Mouse (Mus musculus) cortical plate, adult 2 months (tissue): ENCODE results near the gene Hepacam2. TPM values are rescaled to one million over a fixed set of nuclear protein-coding genes. Genes with fewer than 3 reads are reported as not detected.
"Not testable (repeated sequence)": the region's sequence is repeated elsewhere in the genome, so short reads cannot be mapped to it uniquely, and the experiment has no call there.

Experiments used
- H3K27ac ChIP-seq: fragments of 200-500 bp; 2 replicates; pipeline ENCODE4 v1.5.1; 2012; ENCODE audit warnings: low read length, control low read depth, inconsistent platforms; ENCODE audit not compliant: insufficient read depth
- H3K4me1 ChIP-seq: fragments of 200-500 bp; 2 replicates; pipeline ENCODE4 v1.6.1; 2011; ENCODE audit warnings: low read length; ENCODE audit not compliant: control insufficient read depth, insufficient read depth
- H3K4me3 ChIP-seq: fragments of 200-500 bp; 2 replicates; pipeline ENCODE4 v1.5.1; 2011; ENCODE audit warnings: mild to moderate bottlenecking, low read length, control low read depth; ENCODE audit not compliant: insufficient read depth
- CTCF ChIP-seq: fragments of 200-500 bp; IDR thresholded peaks from 2 replicates; pipeline ENCODE4 v1.5.1; 2011; ENCODE audit warnings: mild to moderate bottlenecking, control low read depth, low read length; ENCODE audit not compliant: insufficient read depth; ENCODE audit errors: extremely low read depth
- POLR2A ChIP-seq: fragments of 200-500 bp; IDR thresholded peaks from 2 replicates; pipeline ENCODE4 v1.6.1; 2011; ENCODE audit warnings: mild to moderate bottlenecking, low read length, control low read depth; ENCODE audit not compliant: insufficient read depth; ENCODE audit errors: extremely low read depth
- polyA plus RNA-seq: library from polyadenylated mRNA; depleted of rRNA; stranded (reverse); fragments of >200 nt; gene quantifications from 2 replicates; pipeline ENCODE4 v1.2.3, GENCODE M21; 2012

Hepacam2 gene
- polyA plus RNA-seq, 1 experiment: 0.38 TPM

DNA sequence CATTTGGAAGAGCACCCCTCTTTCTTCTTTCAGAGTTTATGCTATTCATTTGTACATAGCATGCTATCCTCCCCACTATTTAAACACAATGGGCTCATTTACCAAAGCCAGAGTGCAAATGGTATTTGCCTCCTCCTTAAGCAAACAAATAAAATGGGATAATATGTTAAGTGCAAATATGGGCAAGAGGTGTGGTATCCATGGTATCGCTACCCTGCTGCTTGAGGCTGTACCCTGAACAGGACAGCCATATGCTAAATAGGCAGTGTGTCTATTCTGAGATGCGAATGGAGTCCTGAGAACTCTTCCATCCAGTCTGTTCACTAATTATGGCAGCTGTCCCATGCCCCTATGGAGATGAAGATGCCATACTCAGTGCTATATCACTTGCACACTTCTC lies 27.4 kb downstream of the Hepacam2 start:
- no peaks in the 10 kb centered on the region for H3K4me1 ChIP-seq
- no peak overlapping the region for H3K27ac ChIP-seq
- TF ChIP-seq POLR2A: no peak
- TF ChIP-seq CTCF: no peak
- H3K4me3 ChIP-seq: no peak overlapping the region

DNA sequence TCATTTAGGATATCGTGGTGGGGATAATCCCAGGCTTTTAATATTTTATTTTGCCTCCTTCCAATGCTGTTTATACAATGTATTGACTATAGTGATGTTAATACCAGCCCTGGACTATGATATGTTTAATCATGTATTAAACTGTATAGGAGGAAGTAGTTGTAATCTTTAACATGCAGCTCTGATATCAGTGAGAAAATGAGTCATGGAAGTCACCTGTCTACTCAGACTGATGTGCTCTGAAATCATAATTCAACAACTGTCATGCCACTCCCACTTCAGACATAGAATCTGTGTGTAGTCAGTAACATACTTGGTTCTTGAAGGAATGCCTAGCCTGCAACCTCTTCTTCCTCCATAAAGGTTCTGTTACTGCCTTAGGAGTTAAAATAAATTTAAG lies 29.5 kb downstream of the Hepacam2 start:
- no peak overlapping the region for H3K27ac ChIP-seq
- TF ChIP-seq CTCF (no peak), POLR2A (no peak)

GRCm38 (mm10) chr6:3463594-3463993 lies 34.5 kb downstream of the Hepacam2 start:
- H3K4me1 ChIP-seq: no peaks in the 10 kb centered on the region

More for the DNA sequence above, 29.5 kb downstream of the Hepacam2 start:
- Histone ChIP-seq H3K4me3 (no peak overlapping the region), H3K4me1 (no peaks in the 10 kb centered on the region)

DNA sequence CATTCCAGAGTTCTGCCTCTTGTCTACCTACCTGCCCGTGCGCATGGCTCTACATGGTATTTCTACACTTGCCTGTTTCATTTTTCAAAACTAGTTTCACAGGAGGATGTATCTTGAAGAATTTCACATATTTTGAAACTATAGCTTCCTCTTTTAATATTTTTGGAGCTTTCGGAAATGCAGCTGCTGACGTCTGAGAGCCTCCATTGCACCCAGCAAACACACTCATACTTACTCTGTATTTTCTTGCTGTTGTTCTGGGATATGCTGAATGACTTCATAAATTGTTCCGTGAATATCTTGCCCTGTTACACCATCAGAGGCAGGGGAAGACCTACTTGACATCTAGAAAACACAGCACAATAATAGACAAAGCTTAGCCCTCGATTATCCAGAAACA lies 35.1 kb downstream of the Hepacam2 start:
- H3K4me3 ChIP-seq: no peak overlapping the region
- no peak for TF ChIP-seq CTCF
- TF ChIP-seq POLR2A: no peak
- no peaks in the 10 kb centered on the region for H3K4me1 ChIP-seq
- H3K27ac ChIP-seq: no peak overlapping the region

More at GRCm38 (mm10) chr6:3463594-3463993, 34.5 kb downstream of the Hepacam2 start:
- Histone ChIP-seq H3K27ac (no peak overlapping the region), H3K4me3 (no peak overlapping the region)
- TF ChIP-seq CTCF (no peak), POLR2A (no peak)

DNA sequence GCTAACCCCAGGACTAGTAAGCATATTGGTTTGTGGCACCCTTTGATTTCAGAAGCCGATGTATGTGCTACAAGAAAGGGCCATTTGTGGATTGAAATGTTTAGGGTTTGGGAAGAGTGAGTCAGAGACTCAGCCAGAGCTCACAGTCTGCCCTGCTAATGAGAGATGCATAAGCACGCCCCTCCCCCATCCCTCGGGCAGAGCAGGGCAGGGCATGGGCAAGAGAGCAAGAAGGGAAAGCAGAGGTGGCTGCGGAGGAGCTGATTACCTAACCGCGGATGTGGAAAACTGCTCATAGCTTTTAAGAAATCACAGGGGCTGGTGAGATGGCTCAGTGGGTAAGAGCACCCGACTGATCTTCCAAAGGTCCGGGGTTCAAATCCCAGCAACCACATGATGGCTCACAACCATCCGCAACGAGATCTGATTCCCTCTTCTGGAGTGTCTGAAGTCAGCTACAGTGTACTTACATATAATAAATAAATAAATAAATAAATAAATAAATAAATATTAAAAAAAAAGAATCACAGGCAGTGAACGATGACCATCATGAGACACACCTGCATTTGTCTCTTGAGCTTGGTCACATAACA lies 42.1 kb downstream of the Hepacam2 start:
- TF ChIP-seq POLR2A (no peak), CTCF (no peak)
- Histone ChIP-seq H3K4me1 (no peaks in the 10 kb centered on the region; the same call in 1 of the 2 replicates), H3K4me3 (no peak overlapping the region)

DNA sequence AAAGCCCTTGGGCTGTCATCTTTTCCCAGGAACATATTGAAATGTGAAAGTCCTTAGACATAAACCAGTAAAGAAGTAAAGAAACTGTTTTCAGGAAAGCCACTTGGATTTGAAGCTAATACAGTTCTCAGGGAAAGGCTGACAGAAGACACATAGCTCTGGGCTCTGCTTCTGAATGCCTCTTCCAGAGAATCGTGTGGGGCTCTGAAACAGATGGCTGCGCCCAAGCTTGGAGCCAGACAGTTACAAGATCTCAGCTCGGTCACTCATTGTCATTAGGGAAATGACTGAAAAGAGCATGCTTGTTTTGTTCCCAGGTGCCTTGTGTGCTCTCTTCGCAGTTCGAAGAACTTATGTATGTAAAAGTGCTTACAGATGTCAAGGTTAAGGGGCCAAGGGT lies 43.7 kb downstream of the Hepacam2 start:
- no peak overlapping the region for H3K4me3 ChIP-seq
- TF ChIP-seq CTCF (no peak), POLR2A (no peak)

More for the DNA sequence above, 42.1 kb downstream of the Hepacam2 start:
- no peak overlapping the region for H3K27ac ChIP-seq

GRCm38 (mm10) chr6:3447404-3447803 lies 50.7 kb downstream of the Hepacam2 start:
- Histone ChIP-seq H3K4me3 (no peak overlapping the region), H3K27ac (no peak overlapping the region), H3K4me1 (no peaks in the 10 kb centered on the region)
- peak; percentile 98 for TF ChIP-seq CTCF
- TF ChIP-seq POLR2A: no peak

More for the DNA sequence above, 43.7 kb downstream of the Hepacam2 start:
- Histone ChIP-seq H3K4me1 (no peaks in the 10 kb centered on the region; the same call in 1 of the 2 replicates), H3K27ac (no peak overlapping the region)

DNA sequence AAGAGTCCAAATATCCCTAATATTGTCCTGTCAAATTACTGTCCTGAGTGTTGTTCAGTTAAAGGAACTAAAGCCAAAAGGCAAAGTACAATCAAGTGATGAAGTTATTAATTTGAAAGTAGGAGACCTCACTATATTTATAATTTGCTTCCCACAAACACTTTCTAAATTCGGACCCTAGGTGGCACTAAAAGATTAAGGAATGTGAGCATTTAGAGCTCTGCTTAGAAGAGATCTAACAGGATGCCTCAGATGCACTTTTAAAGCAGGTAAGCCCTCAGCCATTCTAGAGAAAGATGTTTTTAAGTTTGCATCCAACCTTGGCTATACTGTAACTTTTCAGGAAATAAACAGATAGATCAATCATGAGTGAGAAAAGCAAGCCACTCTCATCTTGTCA lies 54.2 kb downstream of the Hepacam2 start:
- Histone ChIP-seq H3K4me3 (no peak overlapping the region), H3K4me1 (no peaks in the 10 kb centered on the region), H3K27ac (no peak overlapping the region)
- TF ChIP-seq POLR2A (no peak), CTCF (no peak)

DNA sequence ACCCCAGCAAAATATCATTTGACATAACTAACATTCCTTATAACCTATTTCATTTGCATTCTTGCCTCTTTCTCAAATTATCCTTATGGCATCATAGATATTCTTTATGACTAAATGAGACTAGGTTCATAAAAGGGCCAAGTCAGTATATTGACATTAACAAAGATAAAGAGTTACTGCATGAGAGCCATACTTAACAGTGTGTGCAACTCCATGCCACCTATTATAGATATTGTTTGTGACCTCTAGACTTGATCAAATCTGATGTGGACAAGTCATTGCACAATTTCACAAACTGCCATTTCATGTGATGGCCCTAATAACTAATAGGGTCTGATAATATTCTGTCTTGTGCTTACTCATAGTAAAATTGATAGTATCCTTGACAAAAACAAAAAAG lies 62.0 kb downstream of the Hepacam2 start:
- Histone ChIP-seq H3K4me3 (no peak overlapping the region), H3K27ac (no peak overlapping the region), H3K4me1 (no peaks in the 10 kb centered on the region)
- TF ChIP-seq POLR2A: no peak
- TF ChIP-seq CTCF: no peak

- H3K4me3 ChIP-seq, H3K4me1 ChIP-seq, H3K27ac ChIP-seq: not testable (repeated sequence)
Observed at GRCm38 (mm10) chr6:3430976-3431375, 67.1 kb downstream of the Hepacam2 start.
